Mouse (Mus musculus) G1E-ER4 (cell line): Measurements from ENCODE around the gene Ppp1r1b. TPM values are rescaled to one million over a fixed set of nuclear protein-coding genes. Genes with fewer than 3 reads are reported as not detected.

Source experiments
- GATA1 ChIP-seq: IDR thresholded peaks from one replicate; pipeline ENCODE4 v1.8.0; 2012; ENCODE audit warnings: low read length, inconsistent platforms
- polyA plus RNA-seq: library from polyadenylated mRNA; stranded (reverse); fragments of >175 nt; gene quantifications from 2 replicates; pipeline ENCODE4 v1.2.3, GENCODE M21; 2012

Ppp1r1b gene
- polyA plus RNA-seq, 1 experiment, result not detected

DNA sequence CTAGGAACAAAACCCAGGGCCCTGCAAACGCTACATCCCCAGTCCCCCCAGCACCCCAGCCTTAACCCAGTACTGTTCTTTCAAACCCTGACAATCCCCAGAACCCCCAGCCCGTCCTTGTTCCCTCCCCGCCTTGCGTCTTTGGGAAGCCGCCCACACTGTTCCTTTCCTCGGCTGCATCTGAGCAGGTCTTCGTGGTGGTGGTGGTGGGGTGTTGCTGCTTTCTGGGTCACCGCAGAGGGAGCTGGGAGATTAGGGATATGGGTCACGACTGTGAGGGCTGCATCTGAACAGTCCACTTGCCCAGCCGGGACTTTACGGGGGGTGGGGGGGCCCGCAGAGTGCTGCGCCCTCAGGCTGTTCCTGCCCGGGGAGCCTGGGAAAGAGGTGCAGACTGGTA lies 6.2 kb downstream of the Ppp1r1b start:
- no peak for TF ChIP-seq GATA1

GRCm38 (mm10) chr11:98355732-98356299 lies 7.6 kb downstream of the Ppp1r1b start:
- peak; percentile 62 for TF ChIP-seq GATA1

GRCm38 (mm10) chr11:98356625-98357394 lies 8.6 kb downstream of the Ppp1r1b start:
- no peak for TF ChIP-seq GATA1

- no peak for TF ChIP-seq GATA1
Observed at GRCm38 (mm10) chr11:98357396-98358160, 9.4 kb downstream of the Ppp1r1b start.

DNA sequence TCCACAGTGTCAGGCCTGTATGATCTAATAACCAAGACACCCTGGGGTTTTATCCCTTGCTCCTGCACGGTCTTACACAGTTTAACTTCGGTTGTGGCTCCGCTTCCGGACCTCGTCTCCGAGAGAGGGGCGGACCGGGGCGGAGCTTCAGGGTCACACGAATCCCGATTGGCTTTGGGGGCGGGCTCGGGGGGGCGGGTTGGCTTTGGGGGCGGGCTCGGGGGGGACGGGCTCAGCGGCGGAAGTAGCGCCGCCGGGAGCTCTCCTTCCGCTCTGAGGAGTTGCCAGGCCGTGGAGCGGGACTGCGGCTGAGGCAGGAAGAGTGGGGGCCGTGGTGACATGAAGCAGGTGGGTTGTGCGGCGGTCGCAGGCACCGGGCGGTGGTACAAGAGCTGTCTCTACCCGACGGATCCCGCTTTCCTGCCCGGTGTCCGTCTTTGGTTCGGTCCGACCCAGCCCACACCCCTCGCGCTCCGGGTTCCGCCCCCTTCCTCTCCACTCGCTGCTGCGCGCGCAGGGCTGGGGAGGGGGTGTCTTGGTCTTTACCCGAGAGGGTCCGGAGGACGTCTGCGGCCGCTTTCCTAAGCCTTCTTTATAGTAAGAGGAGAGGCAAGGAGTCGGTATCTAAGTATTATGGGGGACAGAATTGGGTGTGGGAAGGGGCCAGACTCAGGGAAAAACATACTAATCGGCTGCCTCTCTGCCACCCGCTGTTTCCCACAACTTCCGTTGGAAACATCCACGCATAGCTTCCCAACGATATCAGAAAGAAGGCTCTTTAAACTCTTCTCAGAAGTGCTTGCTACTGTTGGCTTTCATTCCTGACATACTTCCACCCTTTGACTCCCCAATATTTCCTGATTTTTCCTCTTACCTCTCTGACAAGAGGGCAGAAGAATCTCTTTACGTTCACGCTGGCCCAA lies 10.2 kb downstream of the Ppp1r1b start, which contains the start of gene Stard3:
Gene Stard3 (plus strand): TSS at position 208 of the 923 bp plus-strand sequence.
- no peak for TF ChIP-seq GATA1

GRCm38 (mm10) chr11:98360866-98361521 lies 12.8 kb downstream of the Ppp1r1b start:
- TF ChIP-seq GATA1, result no peak

- TF ChIP-seq GATA1, result no peak
Observed at GRCm38 (mm10) chr11:98363817-98364216, 15.6 kb downstream of the Ppp1r1b start.

- no peak for TF ChIP-seq GATA1
Observed at GRCm38 (mm10) chr11:98364410-98364809, 16.2 kb downstream of the Ppp1r1b start.

GRCm38 (mm10) chr11:98366290-98366689 lies 18.1 kb downstream of the Ppp1r1b start:
- TF ChIP-seq GATA1, result no peak

- TF ChIP-seq GATA1, result no peak
Observed at GRCm38 (mm10) chr11:98367171-98367862, 19.1 kb downstream of the Ppp1r1b start.

DNA sequence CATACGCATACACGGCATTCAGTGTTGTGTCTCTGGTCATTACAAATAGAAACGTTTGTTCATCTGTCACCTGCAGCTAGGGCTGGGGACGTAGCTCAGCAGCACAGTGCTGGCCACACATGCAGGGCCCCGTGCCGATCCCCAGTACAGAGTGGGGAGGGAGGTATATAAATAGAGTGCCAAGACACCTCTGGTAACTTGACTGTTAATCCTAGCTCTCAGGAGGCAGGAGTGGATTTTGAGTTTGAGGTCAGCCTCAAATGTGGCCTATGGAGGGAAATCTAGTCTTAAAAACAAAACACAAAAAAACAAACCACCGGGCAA lies 19.6 kb downstream of the Ppp1r1b start:
- no peak for TF ChIP-seq GATA1

GRCm38 (mm10) chr11:98369337-98369736 lies 21.1 kb downstream of the Ppp1r1b start:
- no peak for TF ChIP-seq GATA1

- no peak for TF ChIP-seq GATA1
Observed at GRCm38 (mm10) chr11:98370588-98370987, 22.4 kb downstream of the Ppp1r1b start.

- no peak for TF ChIP-seq GATA1
Observed at GRCm38 (mm10) chr11:98371556-98372240, 23.5 kb downstream of the Ppp1r1b start.
